Mouse (Mus musculus): ENCODE data around the gene Tnip2. TPM values are rescaled to one million over a fixed set of nuclear protein-coding genes. Genes with fewer than 3 reads are reported as not detected.

Tnip2 gene
- polyA plus RNA-seq, 1 experiment from 2014 or later: 3.4 TPM

DNA sequence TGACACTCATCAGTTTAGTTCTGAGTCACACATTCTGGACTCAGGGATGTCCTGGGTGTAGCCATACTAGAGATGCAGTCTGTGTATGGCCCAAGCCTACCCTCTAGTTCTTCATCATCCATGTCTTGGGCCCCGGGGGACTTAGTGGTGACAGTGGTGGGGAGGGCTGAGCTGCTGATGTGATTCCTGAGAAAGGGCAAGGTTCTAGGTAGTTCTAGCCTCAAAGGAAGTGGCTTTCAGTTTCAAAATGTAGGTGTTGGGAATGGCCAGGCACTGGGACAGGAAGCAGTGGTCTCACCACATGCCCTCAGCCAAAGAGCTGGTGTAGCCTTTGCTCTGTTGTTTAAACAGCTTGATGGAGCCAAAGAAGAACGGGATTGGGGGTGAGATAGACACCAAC, 25.3 kb upstream of the Tnip2 start:
- ATAC-seq (replicated peaks; ENCODE audit: insufficient number of reproducible peaks, low FRiP score, low TSS enrichment, low read depth) (no peak), DNase-seq (ENCODE audit: low spot score) (no peak)
- no peaks in the 10 kb centered on the region for H3K27me3 ChIP-seq (ENCODE audit: control insufficient read depth, insufficient read depth, low read length)
- no peaks in the 10 kb centered on the region for H3K4me1 ChIP-seq (ENCODE audit: control insufficient read depth, insufficient read depth, low read length)
- 85% methylated on average over 2 of the region's 2 CpGs for WGBS
- no peak overlapping the region for H3K9ac ChIP-seq (replicated peaks; ENCODE audit: low read length)
- H3K27ac ChIP-seq (replicated peaks; ENCODE audit: low read depth, low read length): no peak overlapping the region
- no peak overlapping the region for H3K4me3 ChIP-seq (ENCODE audit: low read depth, low read length)
- H3K4me2 ChIP-seq (ENCODE audit: low read depth, low read length): no peak overlapping the region
- H3K36me3 ChIP-seq (replicated peaks; ENCODE audit: control insufficient read depth, insufficient read depth, low read depth, low read length): no peaks in the 10 kb centered on the region
- no peaks in the 10 kb centered on the region for H3K9me3 ChIP-seq (replicated peaks; ENCODE audit: control insufficient read depth, low read length)

DNA sequence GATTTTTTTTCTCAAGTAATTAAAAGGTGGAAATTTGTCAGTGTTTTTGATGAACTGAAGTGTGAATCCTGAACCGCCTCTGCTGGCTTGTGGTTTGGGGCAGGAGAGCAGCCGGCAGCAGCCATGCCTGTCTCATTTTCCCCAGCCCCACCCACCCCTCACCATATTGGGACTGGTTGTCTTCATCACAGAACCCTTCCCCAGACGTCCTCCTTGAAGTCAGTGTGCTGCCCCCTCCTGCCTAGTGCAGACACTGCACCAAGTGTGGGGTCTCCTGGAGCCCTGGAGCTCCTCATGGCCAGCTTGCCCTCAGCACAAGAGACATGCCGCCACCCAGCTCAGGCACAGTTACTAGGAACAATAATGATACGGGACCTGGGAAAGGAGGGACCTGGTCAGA, 24.7 kb upstream of the Tnip2 start:
- no peak overlapping the region for H3K27ac ChIP-seq (replicated peaks; ENCODE audit: low read depth, low read length)
- no peaks in the 10 kb centered on the region for H3K27me3 ChIP-seq (ENCODE audit: control insufficient read depth, insufficient read depth, low read length)
- no peak overlapping the region for H3K4me3 ChIP-seq (ENCODE audit: low read depth, low read length)
- ATAC-seq (replicated peaks; ENCODE audit: insufficient number of reproducible peaks, low FRiP score, low TSS enrichment, low read depth) (no peak), DNase-seq (ENCODE audit: low spot score) (peak; percentile 30)
- no peaks in the 10 kb centered on the region for H3K9me3 ChIP-seq (replicated peaks; ENCODE audit: control insufficient read depth, low read length)
- no peak overlapping the region for H3K4me2 ChIP-seq (ENCODE audit: low read depth, low read length)
- WGBS: 35% methylated on average over 5 of the region's 5 CpGs
- H3K9ac ChIP-seq (replicated peaks; ENCODE audit: low read length): no peak overlapping the region
- no peaks in the 10 kb centered on the region for H3K36me3 ChIP-seq (replicated peaks; ENCODE audit: control insufficient read depth, insufficient read depth, low read depth, low read length)
- H3K4me1 ChIP-seq (ENCODE audit: control insufficient read depth, insufficient read depth, low read length): no peaks in the 10 kb centered on the region

DNA sequence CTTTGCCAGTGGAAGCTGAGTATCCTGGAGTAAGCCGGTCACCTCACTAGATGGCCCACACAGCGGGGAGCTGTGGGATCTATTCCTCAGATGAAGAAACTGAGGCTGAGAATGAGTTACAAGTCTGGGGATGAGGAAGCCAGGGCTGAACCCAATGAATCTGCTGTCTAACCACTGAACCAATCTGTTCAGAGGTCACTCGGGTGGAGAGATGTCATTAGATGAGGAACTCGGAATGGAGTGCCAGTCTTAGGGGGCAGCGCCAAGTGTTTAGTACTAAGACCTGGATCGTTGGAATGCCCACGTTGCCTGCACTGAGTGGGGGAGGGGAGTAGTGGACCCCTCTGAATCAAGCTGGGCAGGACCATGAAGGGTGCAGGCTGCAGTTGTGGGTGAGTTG, 24.3 kb upstream of the Tnip2 start:
- Histone ChIP-seq H3K4me2 (ENCODE audit: low read depth, low read length) (no peak overlapping the region), H3K9me3 (replicated peaks; ENCODE audit: control insufficient read depth, low read length) (no peaks in the 10 kb centered on the region), H3K27me3 (ENCODE audit: control insufficient read depth, insufficient read depth, low read length) (no peaks in the 10 kb centered on the region), H3K4me1 (ENCODE audit: control insufficient read depth, insufficient read depth, low read length) (no peaks in the 10 kb centered on the region), H3K36me3 (replicated peaks; ENCODE audit: control insufficient read depth, insufficient read depth, low read depth, low read length) (no peaks in the 10 kb centered on the region), H3K4me3 (ENCODE audit: low read depth, low read length) (no peak overlapping the region), H3K27ac (replicated peaks; ENCODE audit: low read depth, low read length) (no peak overlapping the region), H3K9ac (replicated peaks; ENCODE audit: low read length) (no peak overlapping the region)
- ATAC-seq (replicated peaks; ENCODE audit: insufficient number of reproducible peaks, low FRiP score, low TSS enrichment, low read depth) (no peak), DNase-seq (ENCODE audit: low spot score) (no peak)
- 74% methylated on average over 7 of the region's 7 CpGs for WGBS

DNA sequence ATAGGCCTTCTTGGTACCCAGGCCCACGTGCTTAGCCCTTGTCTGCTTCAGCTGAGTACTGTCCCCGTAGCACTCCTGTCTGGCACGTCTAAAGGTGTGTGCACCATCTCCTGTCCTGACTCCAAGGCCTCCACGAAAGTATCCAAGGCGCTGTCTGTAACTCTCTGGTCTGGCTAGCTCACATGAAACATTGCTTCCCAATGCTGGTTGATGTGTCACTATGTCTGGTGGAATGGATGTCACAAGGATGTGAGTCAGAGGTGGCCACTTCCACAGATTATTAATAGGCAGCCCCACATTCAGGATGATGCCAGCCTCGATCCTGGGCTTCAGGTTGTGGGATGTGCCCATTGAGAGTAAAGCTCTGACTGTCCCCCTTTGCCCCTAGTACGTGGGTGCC, 22.0 kb upstream of the Tnip2 start:
- no peak overlapping the region for H3K27ac ChIP-seq (replicated peaks; ENCODE audit: low read depth, low read length)
- no peak overlapping the region for H3K9ac ChIP-seq (replicated peaks; ENCODE audit: low read length)
- no peaks in the 10 kb centered on the region for H3K36me3 ChIP-seq (replicated peaks; ENCODE audit: control insufficient read depth, insufficient read depth, low read depth, low read length)
- no peak for ATAC-seq (replicated peaks; ENCODE audit: insufficient number of reproducible peaks, low FRiP score, low TSS enrichment, low read depth)
- no peaks in the 10 kb centered on the region for H3K4me1 ChIP-seq (ENCODE audit: control insufficient read depth, insufficient read depth, low read length)
- DNase-seq (ENCODE audit: low spot score): no peak
- no peaks in the 10 kb centered on the region for H3K27me3 ChIP-seq (ENCODE audit: control insufficient read depth, insufficient read depth, low read length)
- no peak overlapping the region for H3K4me3 ChIP-seq (ENCODE audit: low read depth, low read length)
- 82% methylated on average over 7 of the region's 7 CpGs for WGBS
- no peaks in the 10 kb centered on the region for H3K9me3 ChIP-seq (replicated peaks; ENCODE audit: control insufficient read depth, low read length)
- H3K4me2 ChIP-seq (ENCODE audit: low read depth, low read length): no peak overlapping the region

DNA sequence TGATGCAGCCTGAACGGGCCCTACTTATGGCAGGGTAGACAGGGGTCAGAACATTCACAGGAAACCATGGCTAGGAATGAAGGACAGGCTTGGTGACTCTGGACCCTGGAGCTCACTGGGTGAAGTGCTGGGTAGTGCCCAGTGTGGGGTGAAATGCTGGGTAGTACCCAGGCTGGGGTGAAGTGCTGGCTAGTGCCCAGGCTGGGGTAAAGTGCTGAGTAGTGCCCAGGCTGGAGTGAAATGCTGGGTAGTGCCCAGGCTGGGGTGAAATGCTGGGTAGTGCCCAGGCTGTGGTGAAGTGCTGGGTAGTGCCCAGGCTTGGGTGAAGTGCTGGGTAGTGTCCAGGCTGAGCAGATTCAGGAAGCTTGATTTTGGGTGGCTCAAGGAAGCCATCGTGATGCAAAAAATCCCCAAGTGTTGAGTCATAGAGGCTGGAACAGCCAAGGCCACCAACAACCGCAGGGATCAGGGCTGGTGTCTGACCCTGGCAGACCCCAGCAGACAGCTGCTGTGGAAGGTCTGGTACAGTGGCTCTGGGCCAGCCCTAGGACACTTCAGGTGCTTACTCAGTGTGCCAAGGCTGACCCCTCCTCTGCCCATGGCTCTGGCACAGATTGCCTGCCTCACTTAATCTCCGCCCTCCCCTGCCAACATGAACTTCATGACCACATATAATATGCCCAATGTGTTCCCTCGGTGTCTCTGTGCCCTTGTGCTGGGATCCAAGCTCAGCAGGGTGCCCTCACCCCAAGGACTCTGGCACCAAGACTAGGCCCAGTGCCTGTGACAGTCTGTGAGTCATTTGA, 21.2 kb upstream of the Tnip2 start:
- H3K4me3 ChIP-seq (ENCODE audit: low read depth, low read length): no peak overlapping the region
- H3K9ac ChIP-seq (replicated peaks; ENCODE audit: low read length): no peak overlapping the region
- H3K27ac ChIP-seq (replicated peaks; ENCODE audit: low read depth, low read length): no peak overlapping the region
- no peaks in the 10 kb centered on the region for H3K36me3 ChIP-seq (replicated peaks; ENCODE audit: control insufficient read depth, insufficient read depth, low read depth, low read length)
- H3K4me1 ChIP-seq (ENCODE audit: control insufficient read depth, insufficient read depth, low read length): no peaks in the 10 kb centered on the region
- WGBS: 76% methylated on average over 5 of the region's 5 CpGs
- H3K27me3 ChIP-seq (ENCODE audit: control insufficient read depth, insufficient read depth, low read length): no peaks in the 10 kb centered on the region
- ATAC-seq (replicated peaks; ENCODE audit: insufficient number of reproducible peaks, low FRiP score, low TSS enrichment, low read depth) (no peak), DNase-seq (ENCODE audit: low spot score) (no peak)
- no peaks in the 10 kb centered on the region for H3K9me3 ChIP-seq (replicated peaks; ENCODE audit: control insufficient read depth, low read length)
- H3K4me2 ChIP-seq (ENCODE audit: low read depth, low read length): no peak overlapping the region

DNA sequence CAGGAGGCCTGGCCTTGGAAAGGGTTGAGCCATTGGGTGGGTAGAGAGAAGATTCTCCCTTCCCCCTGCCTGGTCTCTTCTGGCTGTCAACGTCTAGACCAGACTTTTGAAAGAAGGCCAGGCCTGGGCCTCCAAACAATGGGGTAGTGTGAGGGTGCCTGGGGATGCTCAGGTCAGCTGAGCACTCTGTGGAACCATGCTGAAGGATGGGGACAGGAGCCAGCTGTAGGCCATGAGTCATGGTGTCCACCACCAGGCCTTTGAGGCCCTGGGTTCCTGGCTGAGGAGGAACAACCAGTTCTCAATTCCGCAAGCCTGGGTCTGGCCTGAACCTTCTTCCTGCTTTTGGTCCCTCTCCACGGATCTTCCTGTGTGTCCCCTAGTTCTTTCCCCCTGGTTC, 20.0 kb upstream of the Tnip2 start:
- H3K9ac ChIP-seq (replicated peaks; ENCODE audit: low read length): no peak overlapping the region
- no peak overlapping the region for H3K4me3 ChIP-seq (ENCODE audit: low read depth, low read length)
- no peaks in the 10 kb centered on the region for H3K36me3 ChIP-seq (replicated peaks; ENCODE audit: control insufficient read depth, insufficient read depth, low read depth, low read length)
- ATAC-seq (replicated peaks; ENCODE audit: insufficient number of reproducible peaks, low FRiP score, low TSS enrichment, low read depth) (no peak), DNase-seq (ENCODE audit: low spot score) (no peak)
- H3K4me2 ChIP-seq (ENCODE audit: low read depth, low read length): no peak overlapping the region
- no peaks in the 10 kb centered on the region for H3K4me1 ChIP-seq (ENCODE audit: control insufficient read depth, insufficient read depth, low read length)
- no peaks in the 10 kb centered on the region for H3K9me3 ChIP-seq (replicated peaks; ENCODE audit: control insufficient read depth, low read length)
- WGBS: 63% methylated on average over 3 of the region's 3 CpGs
- no peaks in the 10 kb centered on the region for H3K27me3 ChIP-seq (ENCODE audit: control insufficient read depth, insufficient read depth, low read length)
- H3K27ac ChIP-seq (replicated peaks; ENCODE audit: low read depth, low read length): no peak overlapping the region

DNA sequence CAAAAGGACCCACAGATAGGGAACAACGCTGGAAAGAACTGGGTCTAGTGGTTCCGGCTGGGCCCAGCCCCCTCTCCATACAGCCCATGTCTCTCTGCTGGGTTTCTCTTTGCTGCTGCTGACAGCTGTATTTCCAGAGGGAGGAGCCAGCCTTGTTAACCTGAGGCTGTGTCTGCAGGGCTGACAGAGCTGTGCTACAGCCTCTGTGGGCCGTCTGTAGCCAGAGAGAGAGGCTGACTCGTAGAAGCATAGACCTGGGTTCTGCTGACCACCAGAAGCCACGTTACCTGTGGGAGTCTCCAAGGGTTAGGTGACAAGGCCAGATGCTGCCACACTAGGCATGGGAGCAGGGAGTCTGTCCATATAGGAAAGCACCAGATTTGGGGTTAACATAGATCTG, 19.3 kb upstream of the Tnip2 start:
- 62% methylated on average over 5 of the region's 5 CpGs for WGBS
- ATAC-seq (replicated peaks; ENCODE audit: insufficient number of reproducible peaks, low FRiP score, low TSS enrichment, low read depth): no peak
- Histone ChIP-seq H3K36me3 (replicated peaks; ENCODE audit: control insufficient read depth, insufficient read depth, low read depth, low read length) (no peaks in the 10 kb centered on the region), H3K4me3 (ENCODE audit: low read depth, low read length) (no peak overlapping the region), H3K9ac (replicated peaks; ENCODE audit: low read length) (no peak overlapping the region), H3K9me3 (replicated peaks; ENCODE audit: control insufficient read depth, low read length) (no peaks in the 10 kb centered on the region), H3K4me2 (ENCODE audit: low read depth, low read length) (no peak overlapping the region), H3K27ac (replicated peaks; ENCODE audit: low read depth, low read length) (no peak overlapping the region), H3K4me1 (ENCODE audit: control insufficient read depth, insufficient read depth, low read length) (no peaks in the 10 kb centered on the region), H3K27me3 (ENCODE audit: control insufficient read depth, insufficient read depth, low read length) (no peaks in the 10 kb centered on the region)
- DNase-seq (ENCODE audit: low spot score): no peak

DNA sequence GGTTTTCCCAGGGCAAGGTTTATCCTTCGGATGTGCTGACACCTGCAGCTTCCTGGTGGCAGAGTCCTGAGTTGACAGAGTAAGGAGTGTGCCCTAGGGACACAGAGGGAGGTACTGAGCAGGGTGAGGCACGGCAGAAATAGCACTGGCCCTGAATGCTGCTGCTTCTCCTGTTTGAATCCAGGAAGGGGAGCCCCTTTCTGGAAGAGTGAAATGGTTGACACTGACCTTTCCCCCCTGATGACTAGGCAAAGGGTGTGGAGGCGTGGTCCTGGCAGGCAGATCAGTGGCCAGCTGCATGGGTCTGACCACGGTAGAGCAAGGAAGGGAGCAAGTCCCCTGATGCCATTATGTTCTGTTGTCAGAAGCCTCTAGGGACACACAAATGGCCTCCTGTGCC, 16.9 kb upstream of the Tnip2 start:
- Histone ChIP-seq H3K4me2 (ENCODE audit: low read depth, low read length) (no peak overlapping the region), H3K27ac (replicated peaks; ENCODE audit: low read depth, low read length) (no peak overlapping the region), H3K27me3 (ENCODE audit: control insufficient read depth, insufficient read depth, low read length) (peaks cover 2% of the 10 kb centered on the region; the same call in 1 of the 2 replicates), H3K9ac (replicated peaks; ENCODE audit: low read length) (no peak overlapping the region), H3K36me3 (replicated peaks; ENCODE audit: control insufficient read depth, insufficient read depth, low read depth, low read length) (no peaks in the 10 kb centered on the region), H3K4me1 (ENCODE audit: control insufficient read depth, insufficient read depth, low read length) (no peaks in the 10 kb centered on the region), H3K4me3 (ENCODE audit: low read depth, low read length) (no peak overlapping the region), H3K9me3 (replicated peaks; ENCODE audit: control insufficient read depth, low read length) (no peaks in the 10 kb centered on the region)
- WGBS: 51% methylated on average over 4 of the region's 4 CpGs
- no peak for ATAC-seq (replicated peaks; ENCODE audit: insufficient number of reproducible peaks, low FRiP score, low TSS enrichment, low read depth)
- no peak for DNase-seq (ENCODE audit: low spot score)

All from embryonic facial prominence, embryonic 11.5 days (tissue).